Mouse (Mus musculus): ENCODE measurements around the gene Rcor2.

The Rcor2 gene

DNA sequence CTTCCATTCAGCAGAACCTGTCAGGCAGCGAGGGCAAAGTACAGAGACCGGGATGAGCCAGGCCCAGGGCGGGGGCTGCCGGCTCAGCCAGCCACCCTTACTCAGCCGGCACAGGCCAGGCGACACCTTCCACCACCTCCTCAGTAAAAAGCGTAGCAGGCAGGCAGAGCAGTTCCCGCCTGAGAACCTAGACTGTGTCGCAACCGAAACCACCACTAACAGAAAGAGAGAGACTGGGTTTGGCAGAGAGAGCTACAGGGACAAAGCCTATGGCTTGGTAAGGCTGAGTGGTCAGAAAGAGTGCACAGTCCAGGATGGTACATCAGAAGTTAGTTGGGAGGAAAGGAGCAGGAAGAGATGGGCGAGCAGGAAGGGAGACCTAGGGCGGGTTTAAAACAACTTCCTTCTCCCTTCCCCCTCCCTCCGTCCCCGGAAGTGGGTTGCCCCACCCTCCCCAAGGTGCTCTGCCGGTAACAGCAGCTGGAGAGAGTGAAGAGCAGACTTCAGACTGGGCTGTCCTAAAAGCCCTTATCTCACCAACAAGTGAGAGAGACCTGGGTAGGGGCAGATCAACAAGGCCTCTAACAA lies 28.0 kb downstream of the Rcor2 start:
- DNase-seq: peak; percentile 90

- no peak for DNase-seq
These were observed 28.8 kb downstream of the Rcor2 start for GRCm38 (mm10) chr19:7295959-7296358.

GRCm38 (mm10) chr19:7299052-7299451 lies 31.9 kb downstream of the Rcor2 start:
- no peak for DNase-seq

DNA sequence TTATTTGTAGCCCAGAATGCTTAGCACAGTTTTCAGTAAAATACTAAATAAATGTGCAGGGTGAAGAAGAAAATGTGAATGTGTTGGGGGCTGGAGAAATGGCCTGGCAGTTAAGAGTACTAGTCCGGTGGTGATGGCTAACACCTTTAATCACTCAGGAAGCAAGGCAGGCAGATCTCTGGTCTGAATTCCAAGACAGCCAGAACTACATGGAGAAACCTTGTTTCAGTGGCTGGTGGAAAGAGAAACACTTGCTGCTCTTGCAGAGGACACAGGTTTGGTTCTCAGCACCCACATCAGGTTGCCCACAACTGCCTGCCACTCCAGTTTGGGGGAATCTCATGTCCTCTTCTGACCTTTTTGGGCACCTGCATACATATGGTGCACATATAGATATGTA lies 33.0 kb downstream of the Rcor2 start:
- no peak for DNase-seq

- no peak for DNase-seq
These were observed 34.7 kb downstream of the Rcor2 start for GRCm38 (mm10) chr19:7301647-7302492.

GRCm38 (mm10) chr19:7302493-7302797 lies 35.3 kb downstream of the Rcor2 start:
- DNase-seq: no peak

DNA sequence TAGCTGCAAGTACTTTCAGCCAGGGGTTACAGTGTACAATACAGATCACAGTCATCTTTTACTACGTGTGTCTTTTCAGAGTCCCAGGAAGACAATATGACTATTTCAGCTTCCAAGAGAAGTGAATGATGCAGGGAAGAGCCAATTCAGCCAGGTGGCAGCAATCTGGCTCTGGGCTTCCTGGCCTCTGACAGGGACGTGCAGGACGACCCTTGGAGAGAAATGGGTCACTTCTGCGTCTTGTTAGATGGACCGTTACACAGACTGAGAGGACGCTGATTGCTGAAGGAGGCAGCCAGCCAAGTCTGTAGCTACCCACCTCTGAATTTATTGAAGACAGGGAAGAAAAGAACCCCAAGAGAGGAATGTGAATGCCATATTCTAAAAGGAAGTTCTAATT lies 36.7 kb downstream of the Rcor2 start:
- no peak for DNase-seq

- no peak for DNase-seq
These were observed 37.7 kb downstream of the Rcor2 start for GRCm38 (mm10) chr19:7304801-7305200.

- no peak for DNase-seq
These were observed 38.5 kb downstream of the Rcor2 start for GRCm38 (mm10) chr19:7305380-7306310.

GRCm38 (mm10) chr19:7306968-7307367 lies 39.8 kb downstream of the Rcor2 start:
- no peak for DNase-seq

GRCm38 (mm10) chr19:7307995-7308770 lies 41.1 kb downstream of the Rcor2 start:
- no peak for DNase-seq

DNA sequence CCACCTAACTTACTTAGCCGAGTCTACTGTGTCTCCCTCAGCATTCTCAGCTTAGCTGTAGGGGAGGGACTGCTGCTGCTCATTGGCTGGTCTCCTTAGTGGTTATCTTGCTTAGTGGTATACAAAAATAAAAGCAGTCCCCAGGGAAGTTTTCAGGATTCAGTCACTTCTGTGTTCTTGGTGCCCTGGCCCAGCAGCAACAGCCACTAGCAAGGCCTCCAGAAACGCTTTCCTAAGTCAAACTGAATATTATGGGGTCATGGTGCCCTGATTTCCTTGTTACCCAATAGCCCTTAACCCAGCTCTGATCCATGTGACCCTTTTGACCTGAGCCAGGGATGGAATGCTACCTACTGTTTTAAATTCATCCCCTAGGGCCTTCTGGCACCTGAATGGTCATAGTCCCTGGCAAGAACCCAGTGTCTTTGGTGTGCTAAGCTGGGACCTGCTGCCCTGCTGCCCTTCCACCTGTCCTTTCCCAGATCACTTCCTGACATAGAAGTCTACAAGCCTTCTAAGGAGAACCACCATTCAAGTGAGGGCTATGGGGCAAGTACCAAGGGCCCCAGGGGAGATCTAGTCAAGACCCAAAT lies 42.7 kb downstream of the Rcor2 start:
- no peak for DNase-seq

GRCm38 (mm10) chr19:7310704-7311103 lies 43.6 kb downstream of the Rcor2 start:
- DNase-seq: no peak

- no peak for DNase-seq
These were observed 44.2 kb downstream of the Rcor2 start for GRCm38 (mm10) chr19:7311306-7311705.

GRCm38 (mm10) chr19:7313660-7314059 lies 46.5 kb downstream of the Rcor2 start:
- DNase-seq: no peak

- no peak for DNase-seq
These were observed 48.0 kb downstream of the Rcor2 start for GRCm38 (mm10) chr19:7314976-7315586.

- DNase-seq: no peak
These were observed 48.5 kb downstream of the Rcor2 start for GRCm38 (mm10) chr19:7315587-7315984.

DNA sequence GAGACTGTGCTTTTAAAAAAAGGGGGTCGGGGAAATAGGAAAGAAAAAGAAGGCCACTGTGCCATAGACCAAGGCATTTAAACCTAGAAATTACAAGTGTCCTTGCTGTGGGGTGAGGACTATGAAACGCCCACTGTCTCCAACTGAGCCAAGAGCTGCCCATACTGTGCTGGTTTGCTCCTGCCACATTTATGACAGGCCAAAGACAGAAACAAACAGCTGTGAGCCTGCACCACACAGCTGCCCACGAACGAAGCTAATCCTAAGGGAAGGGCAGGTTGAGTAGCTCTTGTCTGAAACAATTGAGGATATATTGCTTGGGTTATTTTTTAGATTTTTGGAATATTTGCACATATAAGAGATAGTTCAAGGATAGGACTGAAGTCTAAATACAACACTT lies 49.7 kb downstream of the Rcor2 start:
- DNase-seq: no peak

GRCm38 (mm10) chr19:7317716-7318115 lies 50.6 kb downstream of the Rcor2 start:
- no peak for DNase-seq

GRCm38 (mm10) chr19:7320181-7320580 lies 53.1 kb downstream of the Rcor2 start:
- DNase-seq: no peak

- no peak for DNase-seq
These were observed 54.3 kb downstream of the Rcor2 start for GRCm38 (mm10) chr19:7321391-7321790.

Measured in thymus, postnatal 25 days (tissue).